Mouse (Mus musculus): ENCODE measurements around the gene Dennd5b.

DNA sequence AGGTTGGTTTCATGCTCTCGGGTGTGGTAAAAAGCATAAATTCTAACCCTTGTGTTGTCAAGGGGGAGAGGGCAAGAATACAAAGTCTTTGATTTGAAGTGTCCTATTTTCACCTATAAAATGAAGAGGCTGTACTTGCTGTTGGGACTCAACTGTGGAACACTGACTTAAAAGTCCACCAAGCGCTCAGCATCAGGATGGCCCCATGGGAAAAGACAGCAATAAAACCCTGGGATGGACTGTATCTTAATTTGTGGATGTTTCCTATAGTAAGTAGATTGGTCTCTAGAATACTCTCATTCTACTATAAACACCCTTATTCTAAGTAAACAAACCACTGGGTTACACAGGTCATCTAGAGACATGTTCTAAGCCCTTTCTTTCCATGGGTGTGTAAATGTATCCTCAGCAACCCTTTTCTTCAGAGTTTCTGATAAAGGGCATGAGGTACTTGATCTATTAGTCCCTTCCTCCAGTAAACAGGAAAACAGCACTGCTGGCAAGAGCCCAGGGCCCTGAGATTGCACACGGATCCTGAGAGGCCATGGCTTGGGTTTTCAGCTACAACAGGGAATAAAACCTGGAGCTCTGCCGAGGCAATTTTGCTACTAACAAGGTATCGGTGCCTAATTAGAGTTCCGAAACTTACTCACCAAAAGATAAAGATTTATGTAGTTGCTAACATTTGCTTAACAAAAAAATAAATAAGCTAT is 109.7 kb downstream of the Dennd5b start:
- no peak for TF ChIP-seq CTCF (IDR thresholded peaks at IDR 0.05; ENCODE audit: borderline replicate concordance, control insufficient read depth, extremely low read depth, insufficient read depth, low read length, poor library complexity)
- TF ChIP-seq POLR2A (IDR thresholded peaks at IDR 0.05; ENCODE audit: control insufficient read depth, extremely low read depth, insufficient read depth, low read length, poor library complexity): no peak

Measured in thymus, adult 2 months (tissue).